Mouse (Mus musculus): ENCODE measurements around the gene Itga5.

- TF ChIP-seq POLR2A (IDR thresholded peaks at IDR 0.05; ENCODE audit: insufficient read depth, low read depth, low read length) (no peak), CTCF (IDR thresholded peaks at IDR 0.05) (no peak), EP300 (IDR thresholded peaks at IDR 0.05; ENCODE audit: insufficient read depth, low read depth, low read length) (0 out of 2 replicates have a peak, but pooled peaks have one; percentile 44)
Observed at GRCm38 (mm10) chr15:103368179-103368940, 1.8 kb upstream of the Itga5 start.

Measured in heart, adult 2 months (tissue).